Mouse (Mus musculus) midbrain, embryonic 11.5 days (tissue): ENCODE results near the gene March6. TPM values are rescaled to one million over a fixed set of nuclear protein-coding genes. Genes with fewer than 3 reads are reported as not detected.

Experiments used
- ATAC-seq: fragments of 200-750 bp; cut with Nextera tagmentation; 2 replicates; pipeline ENCODE4 v1.8.0; 2017; ENCODE audit warnings: moderate TSS enrichment, moderate library complexity; ENCODE audit not compliant: low FRiP score
- DNase-seq: peaks from one replicate; pipeline ENCODE4 v3.0.0; 2015; ENCODE audit warnings: low spot score; ENCODE audit errors: missing footprints
- H3K27ac ChIP-seq: fragments of 300-500 bp; sonication (generic); 2 replicates; pipeline ENCODE4 v1.5.1; 2014; ENCODE audit warnings: low read depth, low read length
- H3K27me3 ChIP-seq: fragments of 300-500 bp; sonication (generic); 2 replicates; pipeline ENCODE4 v1.6.1; 2014; ENCODE audit warnings: mild to moderate bottlenecking, low read length, moderate library complexity, mixed read lengths; ENCODE audit not compliant: control insufficient read depth, insufficient read depth
- H3K36me3 ChIP-seq: fragments of 300-500 bp; sonication (generic); 2 replicates; pipeline ENCODE4 v1.6.1; 2014; ENCODE audit warnings: mild to moderate bottlenecking, low read length, moderate library complexity, mixed read lengths; ENCODE audit not compliant: control insufficient read depth, insufficient read depth
- H3K4me1 ChIP-seq: fragments of 300-500 bp; sonication (generic); 2 replicates; pipeline ENCODE4 v1.6.1; 2014; ENCODE audit warnings: low read length; ENCODE audit not compliant: control insufficient read depth, insufficient read depth
- H3K4me2 ChIP-seq: fragments of 300-500 bp; sonication (generic); 2 replicates; pipeline ENCODE4 v1.6.1; 2014; ENCODE audit warnings: mild to moderate bottlenecking, moderate library complexity
- H3K4me3 ChIP-seq: fragments of 300-500 bp; sonication (generic); 2 replicates; pipeline ENCODE4 v1.5.1; 2014; ENCODE audit warnings: low read depth, low read length
- H3K9ac ChIP-seq: fragments of 300-500 bp; sonication (generic); 2 replicates; pipeline ENCODE4 v1.6.1; 2014; ENCODE audit warnings: low read length
- H3K9me3 ChIP-seq: fragments of 300-500 bp; sonication (generic); 2 replicates; pipeline ENCODE4 v1.6.1; 2016; ENCODE audit warnings: low read length; ENCODE audit not compliant: control insufficient read depth
- WGBS: fragments of 180-500 bp; shearing (Covaris S2); extraction: QIAGEN DNeasy Blood & Tissue Kit; methylation state at CpG from one replicate; pipeline ENCODE4 v1.1.7; 2014; 5-methylcytosine and 5-hydroxymethylcytosine counted together
- polyA plus RNA-seq: library from polyadenylated mRNA; unstranded; fragments of >200 nt; fragmentation: Nextera tagmentation; extraction: Ambion mirVana; gene quantifications from 2 replicates; pipeline ENCODE4 v1.2.1, GENCODE M21; 2014

March6 gene
- polyA plus RNA-seq, 1 experiment from 2014 or later = 53.9 TPM

DNA sequence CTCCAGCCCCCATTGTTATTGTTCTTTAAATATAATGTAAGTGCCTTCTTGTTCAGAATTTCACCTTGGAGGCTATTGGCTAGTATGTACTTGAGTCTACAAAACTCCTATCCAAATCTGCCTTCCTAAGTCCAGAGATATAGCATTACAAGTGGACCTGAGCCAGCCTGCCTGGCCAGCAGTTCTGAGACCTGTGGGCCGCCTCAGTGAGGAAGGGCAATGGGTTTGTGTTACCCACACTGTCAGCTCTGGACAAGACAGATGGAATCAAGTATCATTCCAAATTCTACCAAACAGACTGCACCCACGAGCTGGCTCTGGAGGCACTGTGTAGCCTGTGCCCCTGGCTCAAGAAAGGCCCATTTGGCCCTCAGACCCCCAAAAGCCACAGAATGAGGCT, 94.0 kb downstream of the March6 start:
- H3K36me3 ChIP-seq = no peaks in the 10 kb centered on the region
- 74% methylated on average over 2 of the region's 2 CpGs for WGBS
- no peak overlapping the region for H3K27ac ChIP-seq
- no peaks in the 10 kb centered on the region for H3K27me3 ChIP-seq
- no peak overlapping the region for H3K4me3 ChIP-seq
- no peak for ATAC-seq
- H3K9me3 ChIP-seq = no peaks in the 10 kb centered on the region
- no peak overlapping the region for H3K4me2 ChIP-seq
- H3K4me1 ChIP-seq = no peaks in the 10 kb centered on the region
- H3K9ac ChIP-seq = no peak overlapping the region
- DNase-seq = no peak

DNA sequence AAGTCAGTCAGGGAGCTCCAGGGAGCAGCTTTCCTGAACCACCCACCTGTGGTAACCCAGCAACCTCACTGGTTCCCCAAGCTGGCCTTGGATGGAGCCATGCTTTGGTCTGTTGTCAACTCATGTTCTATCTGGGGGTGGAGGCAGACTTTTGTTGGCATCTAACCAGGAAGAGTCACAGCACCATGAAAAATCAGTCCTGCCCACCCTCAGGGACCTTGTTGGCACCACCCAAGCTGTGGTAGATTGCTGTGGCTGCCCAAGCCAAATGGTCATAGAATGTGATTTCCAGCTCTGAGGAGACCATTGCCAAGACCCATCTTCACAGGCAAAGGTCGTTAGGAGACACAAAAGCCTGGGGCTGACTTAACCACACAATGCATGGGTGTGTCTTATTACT, 94.8 kb downstream of the March6 start:
- 50% methylated on average over 1 of the region's 1 CpGs for WGBS
- no peak overlapping the region for H3K27ac ChIP-seq
- no peak overlapping the region for H3K9ac ChIP-seq
- no peak for ATAC-seq
- H3K27me3 ChIP-seq = no peaks in the 10 kb centered on the region
- no peak overlapping the region for H3K4me2 ChIP-seq
- H3K4me3 ChIP-seq = no peak overlapping the region
- no peaks in the 10 kb centered on the region for H3K4me1 ChIP-seq
- DNase-seq = no peak
- H3K9me3 ChIP-seq = no peaks in the 10 kb centered on the region
- H3K36me3 ChIP-seq = no peaks in the 10 kb centered on the region

DNA sequence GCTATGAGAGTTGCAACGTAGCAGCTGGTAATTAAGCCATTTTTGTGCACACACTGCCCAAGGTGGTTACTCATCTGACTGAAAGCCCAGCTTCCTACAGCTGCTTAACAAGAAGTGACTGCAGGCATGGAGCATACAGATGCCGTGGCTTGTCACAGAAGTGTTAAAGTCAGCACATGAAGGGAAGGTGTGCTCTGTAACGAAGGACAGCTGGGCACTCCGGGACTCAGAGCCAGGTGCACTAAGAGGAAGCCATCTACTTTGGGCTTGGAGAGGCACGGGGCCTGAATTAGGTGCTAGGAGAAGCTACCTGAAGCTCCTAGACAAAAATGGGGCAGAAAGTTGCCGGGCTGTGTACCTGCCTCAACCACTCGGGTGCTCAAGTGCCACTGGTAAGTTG, 97.1 kb downstream of the March6 start:
- ATAC-seq = no peak
- H3K27ac ChIP-seq = no peak overlapping the region
- DNase-seq = no peak
- 80% methylated on average over 7 of the region's 7 CpGs for WGBS
- no peaks in the 10 kb centered on the region for H3K36me3 ChIP-seq
- H3K4me1 ChIP-seq = no peaks in the 10 kb centered on the region
- H3K9ac ChIP-seq = no peak overlapping the region
- H3K27me3 ChIP-seq = no peaks in the 10 kb centered on the region
- H3K9me3 ChIP-seq = no peaks in the 10 kb centered on the region
- no peak overlapping the region for H3K4me3 ChIP-seq
- no peak overlapping the region for H3K4me2 ChIP-seq

DNA sequence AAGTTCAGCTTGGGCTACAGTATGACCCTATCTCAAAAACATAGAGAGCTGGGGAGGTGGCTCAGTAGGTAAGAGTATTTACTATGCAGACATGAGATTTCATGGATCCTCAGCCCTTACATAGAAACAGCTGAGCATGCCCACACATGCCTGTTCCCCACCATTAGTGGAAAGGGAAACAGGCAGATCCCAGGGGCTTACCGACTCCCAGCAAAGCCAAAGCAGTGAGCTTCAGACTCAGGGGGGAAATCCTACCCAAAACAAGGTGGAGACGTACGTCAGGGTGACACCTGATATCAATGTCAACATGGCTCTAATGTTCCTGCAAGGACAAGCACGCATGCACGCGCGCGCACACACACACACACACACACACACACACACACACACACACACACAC, 99.0 kb downstream of the March6 start:
- no peaks in the 10 kb centered on the region for H3K27me3 ChIP-seq
- no peak overlapping the region for H3K4me2 ChIP-seq
- no peak overlapping the region for H3K9ac ChIP-seq
- DNase-seq (no peak), ATAC-seq (no peak)
- 92% methylated on average over 8 of the region's 8 CpGs for WGBS
- H3K4me1 ChIP-seq = no peaks in the 10 kb centered on the region
- H3K9me3 ChIP-seq = no peaks in the 10 kb centered on the region
- H3K4me3 ChIP-seq = no peak overlapping the region
- no peaks in the 10 kb centered on the region for H3K36me3 ChIP-seq
- H3K27ac ChIP-seq = no peak overlapping the region

DNA sequence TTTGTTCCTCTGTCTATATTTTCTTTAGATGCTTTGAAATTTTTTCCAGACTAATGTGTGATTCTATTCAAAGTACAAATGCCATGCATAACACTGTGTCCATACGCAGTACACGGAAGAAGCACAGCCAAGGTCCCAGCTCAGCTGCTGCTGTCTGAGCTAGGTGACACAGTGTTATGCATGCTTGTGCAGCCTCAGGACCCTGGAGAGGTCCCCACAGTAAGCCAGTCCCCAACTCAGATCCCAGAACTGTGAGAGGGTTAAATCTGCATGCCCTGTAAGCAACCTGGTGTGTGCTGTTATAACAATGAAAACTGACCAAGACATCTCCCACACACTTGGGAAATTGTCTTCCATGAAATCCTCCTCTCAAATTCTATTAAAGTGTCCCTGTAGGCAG, 100.8 kb downstream of the March6 start:
- Histone ChIP-seq H3K27me3 (no peaks in the 10 kb centered on the region), H3K4me2 (no peak overlapping the region), H3K4me1 (no peaks in the 10 kb centered on the region), H3K9me3 (no peaks in the 10 kb centered on the region), H3K27ac (no peak overlapping the region), H3K9ac (no peak overlapping the region), H3K36me3 (no peaks in the 10 kb centered on the region), H3K4me3 (no peak overlapping the region)
- WGBS = 85% methylated on average over 2 of the region's 2 CpGs
- ATAC-seq (no peak), DNase-seq (no peak)

DNA sequence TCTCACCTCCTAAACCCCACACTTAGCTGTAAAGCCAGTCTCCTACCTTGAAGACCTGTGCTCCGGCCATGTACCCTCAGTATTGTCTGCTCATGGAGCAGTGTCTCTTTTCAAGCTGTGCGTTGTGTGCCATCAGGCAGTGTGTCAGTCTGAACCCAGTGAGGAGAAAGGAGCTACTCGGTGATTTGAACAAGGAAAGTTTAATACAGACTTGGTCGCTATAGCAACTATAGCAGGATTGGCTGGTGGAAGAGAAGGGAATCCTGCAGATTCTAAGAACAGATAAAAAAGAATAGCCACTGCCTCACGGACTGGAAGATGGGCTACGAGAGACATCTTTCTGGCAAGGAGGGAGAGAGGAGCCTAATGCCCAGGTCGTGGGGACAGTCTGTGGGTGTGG, 101.4 kb downstream of the March6 start:
- no peak for ATAC-seq
- H3K9me3 ChIP-seq = no peaks in the 10 kb centered on the region
- no peak for DNase-seq
- H3K27ac ChIP-seq = no peak overlapping the region
- no peaks in the 10 kb centered on the region for H3K4me1 ChIP-seq
- H3K4me2 ChIP-seq = no peak overlapping the region
- no peak overlapping the region for H3K4me3 ChIP-seq
- no peaks in the 10 kb centered on the region for H3K36me3 ChIP-seq
- H3K9ac ChIP-seq = no peak overlapping the region
- WGBS = 61% methylated on average over 7 of the region's 7 CpGs
- no peaks in the 10 kb centered on the region for H3K27me3 ChIP-seq

DNA sequence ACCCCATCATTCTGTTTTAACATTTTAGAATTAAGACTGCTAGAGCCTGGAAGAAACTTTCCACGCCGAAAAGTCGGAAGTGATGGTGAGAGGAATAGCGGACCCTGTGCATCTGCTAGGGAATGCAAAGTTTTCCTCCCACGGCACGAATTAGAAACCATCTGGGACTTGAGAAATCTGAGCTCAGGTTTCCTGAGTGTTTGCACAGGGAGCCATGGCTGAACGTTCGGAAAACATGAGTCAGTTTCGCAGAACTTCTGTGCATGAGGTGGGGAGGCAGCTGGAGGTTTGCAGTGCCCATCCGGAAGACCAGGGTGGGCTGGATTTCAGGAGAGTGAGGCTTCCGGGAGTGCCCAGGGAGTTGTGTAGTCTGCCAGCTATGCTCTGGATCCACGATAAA, 102.3 kb downstream of the March6 start:
- no peak for DNase-seq
- no peaks in the 10 kb centered on the region for H3K27me3 ChIP-seq
- H3K9ac ChIP-seq = no peak overlapping the region
- no peak overlapping the region for H3K4me2 ChIP-seq
- no peaks in the 10 kb centered on the region for H3K9me3 ChIP-seq
- WGBS = 84% methylated on average over 12 of the region's 12 CpGs
- ATAC-seq = no peak
- no peak overlapping the region for H3K27ac ChIP-seq
- no peaks in the 10 kb centered on the region for H3K4me1 ChIP-seq
- no peak overlapping the region for H3K4me3 ChIP-seq
- no peaks in the 10 kb centered on the region for H3K36me3 ChIP-seq

DNA sequence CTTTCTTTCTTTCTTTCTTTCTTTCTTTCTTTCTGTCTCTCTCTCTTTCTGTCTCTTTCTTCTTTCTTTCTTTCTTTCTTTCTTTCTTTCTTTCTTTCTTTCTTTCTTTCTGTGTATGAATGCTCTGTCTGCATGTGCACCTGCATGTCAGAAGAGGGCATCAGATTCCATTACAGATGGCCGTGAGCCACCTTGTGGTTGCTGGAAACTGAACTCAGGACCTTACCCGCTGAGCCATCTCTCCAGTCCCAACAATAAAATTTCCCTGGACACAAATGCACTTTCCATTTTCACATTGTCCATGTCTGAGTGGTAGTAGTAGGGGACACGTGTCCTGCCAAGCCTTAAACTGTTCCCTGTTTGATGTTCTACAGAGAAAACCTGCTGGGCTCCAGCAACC, 103.5 kb downstream of the March6 start:
- no peaks in the 10 kb centered on the region for H3K36me3 ChIP-seq
- DNase-seq (no peak), ATAC-seq (no peak)
- H3K27me3 ChIP-seq = no peaks in the 10 kb centered on the region
- H3K4me1 ChIP-seq = no peaks in the 10 kb centered on the region
- no peak overlapping the region for H3K27ac ChIP-seq
- H3K9me3 ChIP-seq = no peaks in the 10 kb centered on the region
- H3K4me2 ChIP-seq = no peak overlapping the region
- no peak overlapping the region for H3K4me3 ChIP-seq
- WGBS = 67% methylated on average over 3 of the region's 3 CpGs
- H3K9ac ChIP-seq = no peak overlapping the region

DNA sequence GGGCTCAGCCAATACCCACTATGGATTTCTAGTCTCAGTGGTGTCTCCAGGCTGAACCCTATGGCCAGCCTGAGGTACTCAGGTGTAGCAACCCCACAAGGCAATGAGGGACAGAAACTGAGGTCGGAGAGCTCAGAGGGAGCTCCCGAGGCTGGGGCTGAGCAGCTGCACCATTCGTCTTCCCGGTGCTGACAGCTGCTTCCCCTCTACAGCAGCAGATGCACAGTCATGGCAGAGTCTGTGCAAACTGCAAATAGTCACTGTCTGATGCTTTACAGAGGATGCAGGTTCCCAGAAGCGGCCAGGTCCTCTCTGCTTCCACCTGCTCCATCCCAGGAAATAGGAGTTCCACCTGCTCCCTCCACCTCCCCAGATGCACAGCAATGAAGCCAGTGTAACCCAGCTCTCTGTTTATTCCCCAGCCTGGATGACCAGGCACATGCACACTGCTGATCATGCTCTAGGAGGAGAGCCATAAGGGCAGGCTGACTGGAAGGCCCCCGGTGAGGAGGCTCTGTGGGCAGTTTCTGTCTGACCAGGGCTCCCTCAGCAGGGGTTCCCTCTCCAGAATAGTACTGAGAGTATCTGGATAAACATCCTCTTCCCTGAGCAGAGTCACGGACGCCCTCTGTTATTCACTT, 104.7 kb downstream of the March6 start:
- DNase-seq = no peak
- no peak overlapping the region for H3K27ac ChIP-seq
- no peaks in the 10 kb centered on the region for H3K27me3 ChIP-seq
- H3K9me3 ChIP-seq = no peaks in the 10 kb centered on the region
- no peak overlapping the region for H3K4me2 ChIP-seq
- H3K36me3 ChIP-seq = no peaks in the 10 kb centered on the region
- WGBS = 55% methylated on average over 8 of the region's 8 CpGs
- H3K9ac ChIP-seq = no peak overlapping the region
- H3K4me3 ChIP-seq = no peak overlapping the region
- H3K4me1 ChIP-seq = no peaks in the 10 kb centered on the region
- no peak for ATAC-seq
